Mouse (Mus musculus) liver, embryonic 15.5 days (tissue): ENCODE data around the gene Phf20. TPM values are rescaled to one million over a fixed set of nuclear protein-coding genes. Genes with fewer than 3 reads are reported as not detected.

ENCODE experiments used
- ATAC-seq: fragments of 200-750 bp; cut with Nextera tagmentation; 2 replicates; pipeline ENCODE4 v1.8.0; 2017; ENCODE audit warnings: moderate number of reproducible peaks, mild to moderate bottlenecking, moderate library complexity; ENCODE audit not compliant: insufficient read depth
- H3K27ac ChIP-seq: fragments of 300-500 bp; sonication (generic); replicated peaks from 2 replicates; pipeline ENCODE4 v1.5.1; 2015; ENCODE audit warnings: mild to moderate bottlenecking, inconsistent platforms
- H3K27me3 ChIP-seq: fragments of 300-500 bp; sonication (generic); 2 replicates; pipeline ENCODE4 v1.6.1; 2015; ENCODE audit warnings: mild to moderate bottlenecking, inconsistent platforms
- H3K36me3 ChIP-seq: fragments of 300-500 bp; sonication (generic); replicated peaks from 2 replicates; pipeline ENCODE4 v1.6.1; 2015; ENCODE audit warnings: moderate library complexity, mild to moderate bottlenecking, inconsistent platforms
- H3K4me1 ChIP-seq: fragments of 300-500 bp; sonication (generic); replicated peaks from 2 replicates; pipeline ENCODE4 v1.6.1; 2015; ENCODE audit warnings: inconsistent platforms
- H3K4me2 ChIP-seq: fragments of 300-500 bp; sonication (generic); 2 replicates; pipeline ENCODE4 v1.6.1; 2015; ENCODE audit warnings: moderate library complexity, mild to moderate bottlenecking, inconsistent platforms
- H3K4me3 ChIP-seq: fragments of 300-500 bp; sonication (generic); replicated peaks from 2 replicates; pipeline ENCODE4 v1.5.1; 2015; ENCODE audit warnings: mild to moderate bottlenecking, inconsistent platforms
- H3K9ac ChIP-seq: fragments of 300-500 bp; sonication (generic); 2 replicates; pipeline ENCODE4 v1.6.1; 2015; ENCODE audit warnings: moderate library complexity, mild to moderate bottlenecking, inconsistent platforms
- H3K9me3 ChIP-seq: fragments of 300-500 bp; sonication (generic); replicated peaks from 2 replicates; pipeline ENCODE4 v1.6.1; 2016; ENCODE audit warnings: inconsistent platforms
- WGBS: fragments of 180-500 bp; shearing (Covaris S2); methylation state at CpG from one replicate; pipeline ENCODE4 v1.1.7; 2015; ENCODE audit warnings: mixed read lengths; ENCODE audit not compliant: insufficient replicate concordance; 5-methylcytosine and 5-hydroxymethylcytosine counted together
- polyA plus RNA-seq: library from polyadenylated mRNA; unstranded; fragments of >200 nt; fragmentation: Nextera tagmentation; extraction: Ambion mirVana; gene quantifications from 2 replicates; pipeline ENCODE4 v1.2.1, GENCODE M21; 2015

The Phf20 gene
- polyA plus RNA-seq, 1 experiment from 2014 or later = 14.7 TPM

- Histone ChIP-seq H3K36me3 (peaks cover 16% of the 10 kb centered on the region; the same call in 1 of the 2 replicates), H3K9ac (no peak overlapping the region), H3K27ac (no peak overlapping the region), H3K4me1 (no peaks in the 10 kb centered on the region), H3K27me3 (no peaks in the 10 kb centered on the region), H3K4me2 (no peak overlapping the region), H3K9me3 (no peaks in the 10 kb centered on the region), H3K4me3 (no peak overlapping the region)
- 79% methylated on average over 4 of the region's 4 CpGs for WGBS
- no peak for ATAC-seq
These were observed 39.6 kb downstream of the Phf20 start for GRCm38 (mm10) chr2:156235847-156236246.

- no peak overlapping the region for H3K4me2 ChIP-seq
- no peak for ATAC-seq
- no peak overlapping the region for H3K4me3 ChIP-seq
- peaks cover 7% of the 10 kb centered on the region; the same call in 1 of the 2 replicates for H3K36me3 ChIP-seq
- no peaks in the 10 kb centered on the region for H3K4me1 ChIP-seq
- no peaks in the 10 kb centered on the region for H3K9me3 ChIP-seq
- no peaks in the 10 kb centered on the region for H3K27me3 ChIP-seq
- H3K9ac ChIP-seq = no peak overlapping the region
- no peak overlapping the region for H3K27ac ChIP-seq
- WGBS = 77% methylated on average over 2 of the region's 2 CpGs
These were observed 45.4 kb downstream of the Phf20 start for GRCm38 (mm10) chr2:156241662-156242061.

GRCm38 (mm10) chr2:156243011-156243410, 46.7 kb downstream of the Phf20 start:
- no peaks in the 10 kb centered on the region for H3K4me1 ChIP-seq
- no peak for ATAC-seq
- WGBS = 88% methylated on average over 8 of the region's 8 CpGs

GRCm38 (mm10) chr2:156247599-156247998, 51.3 kb downstream of the Phf20 start:
- no peak overlapping the region for H3K4me2 ChIP-seq
- no peaks in the 10 kb centered on the region for H3K27me3 ChIP-seq
- no peak overlapping the region for H3K9ac ChIP-seq
- H3K36me3 ChIP-seq = peaks cover 22% of the 10 kb centered on the region; the same call in 1 of the 2 replicates
- ATAC-seq = no peak
- no peak overlapping the region for H3K27ac ChIP-seq
- no peak overlapping the region for H3K4me3 ChIP-seq
- no peaks in the 10 kb centered on the region for H3K4me1 ChIP-seq
- H3K9me3 ChIP-seq = no peaks in the 10 kb centered on the region

More at GRCm38 (mm10) chr2:156243011-156243410, 46.7 kb downstream of the Phf20 start:
- Histone ChIP-seq H3K9ac (no peak overlapping the region), H3K9me3 (no peaks in the 10 kb centered on the region), H3K27me3 (no peaks in the 10 kb centered on the region), H3K27ac (no peak overlapping the region), H3K4me2 (no peak overlapping the region), H3K4me3 (no peak overlapping the region), H3K36me3 (peaks cover 9% of the 10 kb centered on the region; the same call in 1 of the 2 replicates)

GRCm38 (mm10) chr2:156250761-156251160, 54.5 kb downstream of the Phf20 start:
- ATAC-seq = no peak
- Histone ChIP-seq H3K4me2 (no peak overlapping the region), H3K9ac (no peak overlapping the region), H3K9me3 (no peaks in the 10 kb centered on the region), H3K27ac (no peak overlapping the region), H3K27me3 (no peaks in the 10 kb centered on the region), H3K36me3 (peaks cover 37% of the 10 kb centered on the region), H3K4me1 (no peaks in the 10 kb centered on the region), H3K4me3 (no peak overlapping the region)

GRCm38 (mm10) chr2:156251291-156251690, 55.0 kb downstream of the Phf20 start:
- whole genome bisulfite sequencing = 75% methylated on average over 1 of the region's 1 CpGs
- Histone ChIP-seq H3K4me1 (no peaks in the 10 kb centered on the region), H3K4me3 (no peak overlapping the region), H3K27ac (no peak overlapping the region), H3K4me2 (no peak overlapping the region), H3K9me3 (no peaks in the 10 kb centered on the region), H3K9ac (no peak overlapping the region), H3K27me3 (no peaks in the 10 kb centered on the region), H3K36me3 (peaks cover 37% of the 10 kb centered on the region)
- ATAC-seq = no peak

- H3K4me3 ChIP-seq = no peak overlapping the region
- H3K27ac ChIP-seq = peak overlapping the region; percentile 49; the same call in 1 of the 2 replicates
- no peaks in the 10 kb centered on the region for H3K27me3 ChIP-seq
- peaks cover 24% of the 10 kb centered on the region for H3K36me3 ChIP-seq
- H3K9me3 ChIP-seq = no peaks in the 10 kb centered on the region
- H3K9ac ChIP-seq = no peak overlapping the region
- ATAC-seq = peak; percentile 25; the same call in 1 of the 2 replicates
- no peak overlapping the region for H3K4me2 ChIP-seq
- 30% methylated on average over 2 of the region's 2 CpGs for WGBS
- peaks cover 8% of the 10 kb centered on the region; the same call in 1 of the 2 replicates for H3K4me1 ChIP-seq
These were observed 60.8 kb downstream of the Phf20 start for GRCm38 (mm10) chr2:156257051-156257450.

GRCm38 (mm10) chr2:156257922-156258761, 61.9 kb downstream of the Phf20 start:
- Histone ChIP-seq H3K4me1 (peaks cover 8% of the 10 kb centered on the region; the same call in 1 of the 2 replicates), H3K9ac (no peak overlapping the region), H3K27me3 (no peaks in the 10 kb centered on the region), H3K9me3 (no peaks in the 10 kb centered on the region), H3K4me2 (no peak overlapping the region; the same call in 1 of the 2 replicates), H3K27ac (peak overlapping the region; percentile 49), H3K36me3 (peaks cover 13% of the 10 kb centered on the region; the same call in 1 of the 2 replicates), H3K4me3 (no peak overlapping the region)
- 44% methylated on average over 11 of the region's 11 CpGs for WGBS
- peak; percentile 34; the same call in 1 of the 2 replicates for ATAC-seq

GRCm38 (mm10) chr2:156260968-156261367, 64.7 kb downstream of the Phf20 start:
- Histone ChIP-seq H3K4me1 (peaks cover 8% of the 10 kb centered on the region; the same call in 1 of the 2 replicates), H3K9ac (no peak overlapping the region), H3K36me3 (peaks cover 4% of the 10 kb centered on the region; the same call in 1 of the 2 replicates), H3K27ac (no peak overlapping the region), H3K4me2 (no peak overlapping the region), H3K27me3 (no peaks in the 10 kb centered on the region), H3K9me3 (no peaks in the 10 kb centered on the region), H3K4me3 (no peak overlapping the region)
- 78% methylated on average over 2 of the region's 2 CpGs for WGBS
- ATAC-seq = no peak

GRCm38 (mm10) chr2:156263204-156263893, 67.1 kb downstream of the Phf20 start:
- H3K4me3 ChIP-seq = no peak overlapping the region
- no peak for ATAC-seq
- H3K9ac ChIP-seq = no peak overlapping the region
- H3K27me3 ChIP-seq = no peaks in the 10 kb centered on the region
- no peak overlapping the region for H3K27ac ChIP-seq
- H3K4me2 ChIP-seq = no peak overlapping the region
- H3K9me3 ChIP-seq = no peaks in the 10 kb centered on the region
- H3K4me1 ChIP-seq = no peaks in the 10 kb centered on the region
- peaks cover 11% of the 10 kb centered on the region; the same call in 1 of the 2 replicates for H3K36me3 ChIP-seq
- WGBS = 72% methylated on average over 4 of the region's 4 CpGs

- no peaks in the 10 kb centered on the region for H3K4me1 ChIP-seq
- H3K9me3 ChIP-seq = no peaks in the 10 kb centered on the region
- 83% methylated on average over 8 of the region's 9 CpGs for WGBS
- no peak overlapping the region for H3K9ac ChIP-seq
- H3K36me3 ChIP-seq = peaks cover 11% of the 10 kb centered on the region; the same call in 1 of the 2 replicates
- no peak overlapping the region for H3K4me2 ChIP-seq
- H3K4me3 ChIP-seq = no peak overlapping the region
- ATAC-seq = no peak
- H3K27me3 ChIP-seq = no peaks in the 10 kb centered on the region
- no peak overlapping the region for H3K27ac ChIP-seq
These were observed 71.4 kb downstream of the Phf20 start for GRCm38 (mm10) chr2:156267636-156268035.
